Mouse (Mus musculus): ENCODE measurements around the gene Mtmr14. TPM values are rescaled to one million over a fixed set of nuclear protein-coding genes. Genes with fewer than 3 reads are reported as not detected.

Gene Mtmr14
- polyA plus RNA-seq (2012; fragmentation: generic; extraction: Trizol) = 16.8 TPM

DNA sequence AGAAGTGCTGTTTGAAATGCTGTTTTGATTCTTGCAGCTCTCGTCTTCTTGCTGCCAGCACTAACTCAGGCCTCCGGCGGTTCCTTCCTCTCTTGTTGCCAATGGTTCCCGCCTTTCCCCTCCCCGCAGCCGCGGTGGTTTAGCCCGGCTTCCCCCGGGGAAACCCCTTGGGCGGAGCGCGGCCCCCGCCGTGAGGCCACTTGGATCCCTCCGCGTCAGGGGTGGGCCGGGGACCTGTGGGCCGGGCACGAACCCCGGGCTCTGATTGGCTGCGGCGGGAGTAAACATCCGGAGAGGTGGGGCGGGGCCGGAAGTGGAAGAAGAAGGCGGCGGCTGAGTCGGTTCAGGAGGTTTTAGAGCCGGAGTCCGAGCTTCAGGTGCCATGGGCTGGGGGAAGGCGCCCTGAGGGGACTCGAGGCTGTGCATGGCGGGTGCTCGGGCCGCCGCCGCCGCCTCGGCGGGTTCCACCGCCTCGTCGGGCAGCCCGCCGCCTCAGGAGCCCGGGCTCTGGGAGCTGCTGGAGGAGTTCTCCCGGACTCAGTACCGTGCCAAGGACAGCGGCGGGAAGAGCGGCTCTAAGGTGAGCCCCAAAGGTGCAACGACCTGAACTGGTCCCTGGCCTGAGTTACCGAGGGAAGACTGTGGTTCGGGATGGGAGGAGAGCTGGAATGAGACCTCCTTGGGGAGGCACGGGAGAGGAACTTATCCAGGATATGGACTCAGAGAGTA is at the start of gene Mtmr14:
Gene Mtmr14, plus strand, starts transcription at position 302 of the 729 bp plus-strand sequence.
- Histone ChIP-seq H3K4me2 (ENCODE audit: low read depth) (peak within 1 kb of the TSS; percentile 97), H3K27me3 (ENCODE audit: control insufficient read depth, insufficient read depth, insufficient read length) (peaks cover 12% of the 10 kb centered on the region), H3K4me3 (peak within 1 kb of the TSS; percentile 68), H3K36me3 (ENCODE audit: control insufficient read depth, insufficient read depth) (no peaks in the 10 kb centered on the region), H3K79me2 (ENCODE audit: control insufficient read depth, insufficient read depth) (peaks cover 20% of the 10 kb centered on the region), H3ac (ENCODE audit: control insufficient read depth, insufficient read length) (peak within 1 kb of the TSS; percentile 49)
- no peak for TF ChIP-seq POLR2AphosphoS2 (IDR thresholded peaks at IDR 0.05; ENCODE audit: insufficient read length, low read depth)
- TF ChIP-seq TCF3 (IDR thresholded peaks at IDR 0.05; ENCODE audit: insufficient read length, low read depth) = no peak
- TF ChIP-seq E2F4 (IDR thresholded peaks at IDR 0.05; ENCODE audit: insufficient read depth) = peak; percentile 0
- TF ChIP-seq REST (IDR thresholded peaks at IDR 0.05; ENCODE audit: insufficient read depth, insufficient read length) = no peak

DNA sequence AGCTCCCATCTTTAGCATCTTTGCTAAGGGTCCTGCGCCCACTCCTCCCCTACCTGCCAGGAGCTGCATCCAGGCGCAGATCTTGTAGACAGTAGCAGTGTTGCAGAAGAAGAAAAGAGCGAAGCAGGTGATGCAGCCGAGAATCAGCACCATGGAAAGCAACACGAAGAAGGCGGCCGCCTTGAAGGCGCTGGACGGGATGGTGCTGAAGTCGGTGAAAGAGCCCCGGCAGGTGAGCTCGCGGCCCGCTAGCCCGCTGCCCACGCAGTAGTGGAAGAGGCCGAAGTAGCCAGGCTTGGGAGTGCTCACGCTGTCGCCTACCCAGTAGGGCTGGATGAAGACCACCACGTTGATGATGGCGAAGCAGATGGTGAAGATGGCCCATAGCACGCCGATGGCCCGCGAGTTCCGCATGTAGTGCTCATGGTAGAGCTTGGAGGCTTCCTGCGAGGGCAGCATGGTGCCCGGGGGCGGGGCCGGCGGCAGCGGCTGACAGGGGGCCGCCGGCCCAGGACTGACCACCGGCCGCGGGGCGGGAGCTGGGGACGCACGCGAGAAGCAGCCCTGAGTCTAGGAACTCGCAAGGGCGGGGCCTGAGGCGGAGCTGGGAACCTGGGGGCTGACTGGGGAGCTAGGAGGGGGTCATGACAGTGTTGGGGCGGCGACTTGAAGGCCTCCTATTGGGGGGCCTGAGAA is 43.7 kb upstream of the Mtmr14 start:
- no peaks in the 10 kb centered on the region for H3K79me2 ChIP-seq (ENCODE audit: control insufficient read depth, insufficient read depth)
- peaks cover 54% of the 10 kb centered on the region for H3K27me3 ChIP-seq (ENCODE audit: control insufficient read depth, insufficient read depth, insufficient read length)
- TF ChIP-seq CEBPB (IDR thresholded peaks at IDR 0.05; ENCODE audit: insufficient read depth, poor library complexity, severe bottlenecking) = no peak
- no peak for TF ChIP-seq MAX (IDR thresholded peaks at IDR 0.05; ENCODE audit: low read depth)
- TF ChIP-seq SRF (IDR thresholded peaks at IDR 0.05; ENCODE audit: control insufficient read depth, insufficient read length, low read depth) = no peak
- TF ChIP-seq E2F4 (IDR thresholded peaks at IDR 0.05; ENCODE audit: insufficient read depth) = no peak
- TF ChIP-seq REST (IDR thresholded peaks at IDR 0.05; ENCODE audit: insufficient read depth, insufficient read length) = peak; percentile 86
- no peak for TF ChIP-seq POLR2A (IDR thresholded peaks at IDR 0.05; ENCODE audit: insufficient read length, low read depth)
- no peak for TF ChIP-seq MYOG (IDR thresholded peaks at IDR 0.05; ENCODE audit: control insufficient read depth in 1 of 3, insufficient read depth in 1 of 3, insufficient read length in 2 of 3, low read depth in 2 of 3)
- no peak for TF ChIP-seq TCF3 (IDR thresholded peaks at IDR 0.05; ENCODE audit: insufficient read length, low read depth)
- no peak overlapping the region for H3K4me3 ChIP-seq
- H3K36me3 ChIP-seq (ENCODE audit: control insufficient read depth, insufficient read depth) = no peaks in the 10 kb centered on the region
- no peak overlapping the region for H3K4me2 ChIP-seq (ENCODE audit: low read depth)
- no peak overlapping the region for H3ac ChIP-seq (ENCODE audit: control insufficient read depth, insufficient read length)

DNA sequence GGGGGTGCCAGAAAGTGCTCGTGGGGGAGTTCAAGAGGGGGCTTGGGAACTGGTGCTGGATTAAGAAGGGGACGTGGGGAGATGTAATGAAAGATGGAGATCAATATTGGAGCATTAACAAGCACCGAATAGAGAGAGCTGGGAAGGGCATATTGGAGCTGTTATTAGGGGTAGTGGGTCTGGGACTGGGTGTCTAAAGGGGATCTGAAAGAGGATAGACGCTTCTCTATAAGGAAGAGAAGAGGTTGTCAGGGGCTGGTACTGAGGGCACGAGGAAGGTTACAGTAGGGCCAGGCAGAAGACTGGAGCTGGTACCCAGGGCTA is 43.2 kb upstream of the Mtmr14 start:
- no peak overlapping the region for H3K4me2 ChIP-seq (ENCODE audit: low read depth)
- H3K36me3 ChIP-seq (ENCODE audit: control insufficient read depth, insufficient read depth) = no peaks in the 10 kb centered on the region
- no peak for TF ChIP-seq REST (IDR thresholded peaks at IDR 0.05; ENCODE audit: insufficient read depth, insufficient read length)
- no peak for TF ChIP-seq E2F4 (IDR thresholded peaks at IDR 0.05; ENCODE audit: insufficient read depth)
- no peak for TF ChIP-seq TCF12 (IDR thresholded peaks at IDR 0.05; ENCODE audit: insufficient read depth, poor library complexity, severe bottlenecking)
- no peak for TF ChIP-seq MYOG (IDR thresholded peaks at IDR 0.05; ENCODE audit: control insufficient read depth in 1 of 3, insufficient read depth in 1 of 3, insufficient read length in 2 of 3, low read depth in 2 of 3)
- TF ChIP-seq POLR2A (IDR thresholded peaks at IDR 0.05; ENCODE audit: insufficient read length, low read depth) = no peak
- no peak for TF ChIP-seq POLR2AphosphoS2 (IDR thresholded peaks at IDR 0.05; ENCODE audit: insufficient read length, low read depth)
- no peak for TF ChIP-seq MAX (IDR thresholded peaks at IDR 0.05; ENCODE audit: low read depth)
- no peak for TF ChIP-seq USF1 (IDR thresholded peaks at IDR 0.05; ENCODE audit: low read depth)
- no peak for TF ChIP-seq TCF3 (IDR thresholded peaks at IDR 0.05; ENCODE audit: insufficient read length, low read depth)
- no peak for TF ChIP-seq MYOD1 (IDR thresholded peaks at IDR 0.05; ENCODE audit: control insufficient read depth in 1 of 3, insufficient read length in 2 of 3, low read depth in 2 of 3)
- TF ChIP-seq CEBPB (IDR thresholded peaks at IDR 0.05; ENCODE audit: insufficient read depth, poor library complexity, severe bottlenecking) = no peak
- TF ChIP-seq SRF (IDR thresholded peaks at IDR 0.05; ENCODE audit: control insufficient read depth, insufficient read length, low read depth) = no peak
- H3K4me3 ChIP-seq = no peak overlapping the region
- peaks cover 57% of the 10 kb centered on the region for H3K27me3 ChIP-seq (ENCODE audit: control insufficient read depth, insufficient read depth, insufficient read length)
- no peaks in the 10 kb centered on the region for H3K79me2 ChIP-seq (ENCODE audit: control insufficient read depth, insufficient read depth)
- H3ac ChIP-seq (ENCODE audit: control insufficient read depth, insufficient read length) = no peak overlapping the region

DNA sequence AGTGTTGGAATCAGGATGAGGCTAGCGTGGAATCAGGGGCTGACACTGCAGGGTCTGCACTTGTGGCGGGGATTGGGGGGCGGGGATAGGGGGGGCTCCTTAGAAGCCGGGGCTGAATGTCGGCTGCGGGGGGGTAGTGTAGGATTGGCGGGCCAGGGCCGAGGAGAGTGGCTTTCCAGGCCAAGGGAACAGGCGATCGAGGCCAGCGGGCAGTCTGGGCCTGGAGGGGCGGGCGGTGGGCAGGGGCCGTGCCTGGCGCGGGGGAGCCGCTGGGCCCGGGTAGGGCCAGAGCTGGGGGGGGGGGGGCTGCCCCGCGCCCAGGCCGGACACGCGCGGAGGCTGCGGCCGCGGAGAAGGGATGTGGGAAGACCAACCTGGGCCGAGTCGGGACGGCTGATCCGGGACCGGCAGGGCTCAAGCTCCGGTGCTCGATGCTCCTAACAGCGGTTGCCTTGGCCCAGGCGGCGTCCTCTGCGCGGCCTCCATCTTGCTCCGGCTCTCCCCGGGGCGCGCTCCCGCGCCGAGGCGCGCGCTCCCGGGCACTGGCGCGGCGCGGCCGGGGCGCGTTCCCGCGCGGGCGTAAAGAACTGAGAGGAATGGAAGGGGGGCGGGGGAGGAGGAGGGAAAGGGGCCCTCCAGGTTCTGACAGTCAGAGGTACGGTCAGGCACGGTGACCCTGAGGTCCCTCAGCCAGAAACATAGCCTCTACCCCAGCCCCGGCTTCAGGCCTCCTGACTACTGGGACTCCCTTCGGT is 42.6 kb upstream of the Mtmr14 start, which contains the start of gene Lhfpl4:
Gene Lhfpl4, minus strand, starts transcription at position 544 of the 755 bp plus-strand sequence.
- TF ChIP-seq MYOG (IDR thresholded peaks at IDR 0.05; ENCODE audit: control insufficient read depth in 1 of 3, insufficient read depth in 1 of 3, insufficient read length in 2 of 3, low read depth in 2 of 3) (no peak), TCF12 (IDR thresholded peaks at IDR 0.05; ENCODE audit: insufficient read depth, poor library complexity, severe bottlenecking) (no peak), POLR2AphosphoS2 (IDR thresholded peaks at IDR 0.05; ENCODE audit: insufficient read length, low read depth) (no peak), MAX (IDR thresholded peaks at IDR 0.05; ENCODE audit: low read depth) (no peak), SRF (IDR thresholded peaks at IDR 0.05; ENCODE audit: control insufficient read depth, insufficient read length, low read depth) (no peak), REST (IDR thresholded peaks at IDR 0.05; ENCODE audit: insufficient read depth, insufficient read length) (no peak)
- Histone ChIP-seq H3K4me3 (no peak within 1 kb of the TSS), H3K27me3 (ENCODE audit: control insufficient read depth, insufficient read depth, insufficient read length) (peaks cover 57% of the 10 kb centered on the region), H3K36me3 (ENCODE audit: control insufficient read depth, insufficient read depth) (no peaks in the 10 kb centered on the region), H3K79me2 (ENCODE audit: control insufficient read depth, insufficient read depth) (no peaks in the 10 kb centered on the region), H3ac (ENCODE audit: control insufficient read depth, insufficient read length) (no peak within 1 kb of the TSS), H3K4me2 (ENCODE audit: low read depth) (no peak within 1 kb of the TSS)
